Mouse (Mus musculus): ENCODE measurements around the gene Ankrd40.

Gene Ankrd40

GRCm38 (mm10) chr11:94327693-94328643 lies at the start of gene Ankrd40:
Gene Ankrd40 (plus strand): TSS chr11:94328001.
- peak; percentile 96 to 98 for DNase-seq

- peak; percentile 42 to 44 for DNase-seq
Measured at GRCm38 (mm10) chr11:94281199-94282181, 46.3 kb upstream of the Ankrd40 start, which contains the start of gene Gm21885. Gene Gm21885 (plus strand): TSS chr11:94281873.

GRCm38 (mm10) chr11:94282291-94282690 lies 45.5 kb upstream of the Ankrd40 start:
- no peak for DNase-seq

- DNase-seq: no peak
Measured at GRCm38 (mm10) chr11:94283536-94284099, 44.2 kb upstream of the Ankrd40 start.

GRCm38 (mm10) chr11:94285886-94286574 lies 41.8 kb upstream of the Ankrd40 start:
- DNase-seq: no peak

GRCm38 (mm10) chr11:94287105-94287504 lies 40.7 kb upstream of the Ankrd40 start:
- DNase-seq: no peak

- DNase-seq: no peak
Measured at GRCm38 (mm10) chr11:94290062-94290740, 37.6 kb upstream of the Ankrd40 start.

- no peak for DNase-seq
Measured at GRCm38 (mm10) chr11:94294996-94295845, 32.6 kb upstream of the Ankrd40 start.

GRCm38 (mm10) chr11:94312733-94313132 lies 15.1 kb upstream of the Ankrd40 start:
- peak in 1 of 2 experiments; percentile 35 for DNase-seq

GRCm38 (mm10) chr11:94314098-94314652 lies 13.6 kb upstream of the Ankrd40 start:
- no peak for DNase-seq

GRCm38 (mm10) chr11:94315308-94315707 lies 12.5 kb upstream of the Ankrd40 start:
- DNase-seq: no peak

- no peak for DNase-seq
Measured at GRCm38 (mm10) chr11:94316528-94316927, 11.3 kb upstream of the Ankrd40 start.

- DNase-seq: no peak
Measured at GRCm38 (mm10) chr11:94317014-94317413, 10.8 kb upstream of the Ankrd40 start.

- no peak for DNase-seq
Measured at GRCm38 (mm10) chr11:94317515-94317914, 10.3 kb upstream of the Ankrd40 start.

- DNase-seq: peak in 1 of 2 experiments; percentile 54
Measured at GRCm38 (mm10) chr11:94318056-94318455, 9.7 kb upstream of the Ankrd40 start.

GRCm38 (mm10) chr11:94320969-94321930 lies 6.6 kb upstream of the Ankrd40 start:
- peak; percentile 78 to 83 for DNase-seq

- DNase-seq: peak; percentile 98
Measured at GRCm38 (mm10) chr11:94321931-94322400, 5.8 kb upstream of the Ankrd40 start, which contains the start of gene Luc7l3. Gene Luc7l3 (minus strand): TSS chr11:94321988.

GRCm38 (mm10) chr11:94322636-94323035 lies 5.2 kb upstream of the Ankrd40 start:
- no peak for DNase-seq

Measured in cerebellum, postnatal 14 days (tissue).